In genomic region chr16:97060276-97060675, GRCm38 (mm10) we compare ENCODE assay signal across 24 mouse cellular contexts.
DNase-seq lines count a peak whose midpoint lies in the region; ATAC-seq and TF ChIP-seq lines count a peak whose summit lies in the region.
"Had no signal": no experiment of that assay in that cellular context is flagged by ENCODE, and none has a peak within 500 bp of the region (broad histone marks: within the 10 kb centered on the region; RNA-seq: fewer than 3 reads in every experiment).

No protein-coding gene starts in this region.

- H3K27me3 ChIP-seq in Patski = no peaks in the 10 kb centered on the region
- no peaks in the 10 kb centered on the region for H3K27me3 ChIP-seq in midbrain, embryonic 15.5 days (replicated peaks)
- H3K27me3 ChIP-seq: embryonic facial prominence, embryonic 13.5 days; heart, embryonic 15.5 days; hindbrain, embryonic 15.5 days; kidney, embryonic 15.5 days had no signal

- H3K4me2 ChIP-seq in midbrain, embryonic 15.5 days = no peak overlapping the region
- H3K4me2 ChIP-seq: embryonic facial prominence, embryonic 13.5 days; heart, embryonic 15.5 days; hindbrain, embryonic 15.5 days; kidney, embryonic 15.5 days had no signal

- H3K4me1 ChIP-seq in midbrain, embryonic 15.5 days = peaks cover 10% of the 10 kb centered on the region; the same call in 1 of the 2 replicates
- H3K4me1 ChIP-seq: embryonic facial prominence, embryonic 13.5 days; heart, embryonic 10.5 days; heart, embryonic 15.5 days; hindbrain, embryonic 15.5 days; kidney, embryonic 15.5 days had no signal

- TF ChIP-seq CTCF in Patski (IDR thresholded peaks at IDR 0.05) = no peak

- no peak for DNase-seq in frontal cortex, postnatal 10 days (ENCODE audit: low spot score in 2 of 2)
- DNase-seq in Patski (ENCODE audit: low read depth, low spot score) = peak; percentile 33
- DNase-seq in brain, embryonic 18.5 days (ENCODE audit: low read depth, low spot score) = peak; percentile 42
- DNase-seq in right cerebral cortex, postnatal 10 days (ENCODE audit: low spot score in 2 of 2) = no peak
- DNase-seq in lung, postnatal 10 days = no peak
- DNase-seq: adrenal gland, postnatal 14 days; B cell, adult 2 months; cerebellum, adult 11-12 months; cerebellum, adult 9-10 months; cerebellum, postnatal 36 days; gastrocnemius, postnatal 36 days; heart, adult 18-20 months; kidney, adult 2 months had no signal

- WGBS in midbrain, embryonic 15.5 days = 71% methylated on average over 4 of the region's 4 CpGs

- CTCF ChIA-PET in Patski (lab: Charles Lee) = interaction anchor here (0.6 kb wide), 1 partner anchor 114 kb away, joined by 3 read pairs; no protein-coding TSS in a partner anchor

- POLR2A ChIA-PET in Patski (lab: Charles Lee) = interaction anchor here (0.7 kb wide), 1 partner anchor 35 kb away, joined by 3 read pairs; no protein-coding TSS in a partner anchor

- H3K27ac ChIP-seq in midbrain, embryonic 15.5 days = no peak overlapping the region
- H3K27ac ChIP-seq: embryonic facial prominence, embryonic 13.5 days; heart, embryonic 10.5 days; heart, embryonic 15.5 days; hindbrain, embryonic 15.5 days; kidney, embryonic 15.5 days had no signal

- H3K36me3 ChIP-seq in midbrain, embryonic 15.5 days (replicated peaks) = no peaks in the 10 kb centered on the region
- H3K36me3 ChIP-seq: embryonic facial prominence, embryonic 13.5 days; G1E; heart, embryonic 10.5 days; heart, embryonic 15.5 days; hindbrain, embryonic 15.5 days; kidney, embryonic 15.5 days had no signal

- in situ Hi-C loops in Patski (cut with MboI; ENCODE audit: low pct_unique_long_range_greater_than_20kb) = no loop called here

- H3K9ac ChIP-seq in midbrain, embryonic 15.5 days = no peak overlapping the region
- H3K9ac ChIP-seq: embryonic facial prominence, embryonic 13.5 days; heart, embryonic 15.5 days; hindbrain, embryonic 15.5 days; kidney, embryonic 15.5 days had no signal

- H3K9me3 ChIP-seq in midbrain, embryonic 15.5 days = no peaks in the 10 kb centered on the region
- H3K9me3 ChIP-seq: embryonic facial prominence, embryonic 13.5 days; G1E; heart, embryonic 10.5 days; heart, embryonic 15.5 days; hindbrain, embryonic 15.5 days; kidney, embryonic 15.5 days had no signal

- peak; percentile 47; the same call in 1 of the 2 replicates for ATAC-seq in frontal cortex, adult (ENCODE audit: low TSS enrichment)
- no peak for ATAC-seq in Patski
- no peak for ATAC-seq in midbrain, embryonic 15.5 days (replicated peaks)
- ATAC-seq: activated CD4-positive, CD25-positive, alpha-beta regulatory T cell, adult 4 months; CD4-positive, CD25-positive, alpha-beta regulatory T cell, adult 4 months; intestine, embryonic 16.5 days had no signal

- no peak overlapping the region for H3K4me3 ChIP-seq in midbrain, embryonic 15.5 days
- H3K4me3 ChIP-seq: embryonic facial prominence, embryonic 13.5 days; heart, embryonic 10.5 days; heart, embryonic 15.5 days; hindbrain, embryonic 15.5 days; kidney, embryonic 15.5 days had no signal

Comparison
In these comparisons a context has a peak if more than half of its experiments do, and no peak if none do; other contexts are left out.
1. DNase-seq: peak in Patski (single experiment) and brain, embryonic 18.5 days (single experiment); none in frontal cortex, postnatal 10 days (0 of 2), right cerebral cortex, postnatal 10 days (0 of 2) and lung, postnatal 10 days (single experiment).